Mouse (Mus musculus) adrenal gland, adult 2 months (tissue): ENCODE measurements at regions not wholly inside any gene's neighbourhood (a gene's known extent, or its start where the extent isn't known, plus 50 kb on each side); places are given as distances from the start of the nearest gene placed in this dataset.
A peak's percentile ranks its signal among the peaks of the same experiment; 100 is the strongest.

Experiments
- DNase-seq: peaks from one replicate; pipeline ENCODE4 v3.0.0; 2021

GRCm38 (mm10) chr9:115614007-115614406, 295.2 kb upstream of the Gadl1 start:
- DNase-seq: no peak

GRCm38 (mm10) chr9:115617909-115618308, 291.3 kb upstream of the Gadl1 start:
- DNase-seq: no peak

GRCm38 (mm10) chr9:115623948-115624347, 285.3 kb upstream of the Gadl1 start:
- no peak for DNase-seq

- DNase-seq: no peak
Observed at GRCm38 (mm10) chr9:115624721-115625496, 284.3 kb upstream of the Gadl1 start.

GRCm38 (mm10) chr9:115627551-115627950, 281.7 kb upstream of the Gadl1 start:
- peak; percentile 54 for DNase-seq

- peak; percentile 26 for DNase-seq
Observed at GRCm38 (mm10) chr9:115637114-115637513, 272.1 kb upstream of the Gadl1 start.

- no peak for DNase-seq
Observed at GRCm38 (mm10) chr9:115640781-115641180, 268.5 kb upstream of the Gadl1 start.

- DNase-seq: no peak
Observed at GRCm38 (mm10) chr9:115642032-115642431, 267.2 kb upstream of the Gadl1 start.

- no peak for DNase-seq
Observed at GRCm38 (mm10) chr9:115644953-115645352, 264.3 kb upstream of the Gadl1 start.

GRCm38 (mm10) chr9:115646226-115646625, 263.0 kb upstream of the Gadl1 start:
- no peak for DNase-seq

- DNase-seq: no peak
Observed at GRCm38 (mm10) chr9:115651708-115652107, 257.5 kb upstream of the Gadl1 start.

GRCm38 (mm10) chr9:115653116-115653515, 256.1 kb upstream of the Gadl1 start:
- no peak for DNase-seq

- DNase-seq: no peak
Observed at GRCm38 (mm10) chr9:115654933-115655332, 254.3 kb upstream of the Gadl1 start.

GRCm38 (mm10) chr9:115656538-115656937, 252.7 kb upstream of the Gadl1 start:
- DNase-seq: no peak

GRCm38 (mm10) chr9:115656994-115657713, 252.1 kb upstream of the Gadl1 start:
- DNase-seq: no peak

GRCm38 (mm10) chr9:115658477-115658876, 250.8 kb upstream of the Gadl1 start:
- no peak for DNase-seq

GRCm38 (mm10) chr9:115660371-115660770, 248.9 kb upstream of the Gadl1 start:
- no peak for DNase-seq

- DNase-seq: no peak
Observed at GRCm38 (mm10) chr9:115661834-115662425, 247.3 kb upstream of the Gadl1 start.

GRCm38 (mm10) chr9:115665337-115666004, 243.8 kb upstream of the Gadl1 start:
- DNase-seq: peak; percentile 9

GRCm38 (mm10) chr9:115666530-115666929, 242.7 kb upstream of the Gadl1 start:
- DNase-seq: no peak

GRCm38 (mm10) chr9:115680703-115681576, 228.3 kb upstream of the Gadl1 start:
- DNase-seq: no peak

GRCm38 (mm10) chr9:115681841-115682240, 227.4 kb upstream of the Gadl1 start:
- DNase-seq: no peak
